Mouse (Mus musculus): Measurements from ENCODE around the gene Dusp13.

Dusp13 gene

DNA sequence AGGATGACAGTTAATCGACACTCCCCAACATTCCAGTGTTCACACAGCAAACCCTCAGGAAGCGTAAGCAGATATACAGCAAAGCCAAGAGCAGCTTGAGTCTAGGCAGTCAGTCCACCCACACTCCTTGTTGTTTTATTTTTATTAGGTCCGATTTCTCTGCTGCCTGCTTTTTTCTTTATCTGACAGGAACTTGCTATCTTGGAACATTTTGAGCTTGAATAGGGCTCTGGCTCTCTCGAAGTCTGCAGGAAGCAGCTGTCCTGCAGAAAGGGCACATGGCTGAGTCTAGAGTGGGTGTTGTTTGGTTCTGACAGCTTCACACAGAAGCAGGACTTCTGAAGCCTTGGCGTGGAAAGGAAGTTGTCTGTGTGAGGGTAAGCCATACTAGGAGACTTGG, 47.7 kb downstream of the Dusp13 start:
- DNase-seq (ENCODE audit: low spot score), result no peak

DNA sequence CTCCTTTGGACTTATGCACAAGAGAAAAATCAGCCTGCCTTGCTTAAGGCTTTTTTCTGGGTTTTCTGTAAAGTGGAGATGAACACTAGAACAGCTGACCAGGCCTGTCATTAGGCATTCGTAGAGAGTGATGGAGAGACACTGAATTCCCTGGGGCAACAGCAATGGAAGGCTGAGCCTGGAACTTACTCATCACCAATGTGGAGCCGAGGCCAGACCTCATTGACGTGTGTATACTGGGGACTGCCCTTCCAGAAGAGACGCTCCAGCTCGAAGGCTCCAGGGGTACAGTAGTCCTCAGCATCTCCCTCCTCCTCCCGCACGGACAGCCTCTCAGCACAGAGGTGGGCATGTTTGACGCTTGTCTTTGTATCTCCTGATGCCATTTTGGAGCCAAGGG, 48.3 kb downstream of the Dusp13 start:
- DNase-seq (ENCODE audit: low spot score), result no peak

DNA sequence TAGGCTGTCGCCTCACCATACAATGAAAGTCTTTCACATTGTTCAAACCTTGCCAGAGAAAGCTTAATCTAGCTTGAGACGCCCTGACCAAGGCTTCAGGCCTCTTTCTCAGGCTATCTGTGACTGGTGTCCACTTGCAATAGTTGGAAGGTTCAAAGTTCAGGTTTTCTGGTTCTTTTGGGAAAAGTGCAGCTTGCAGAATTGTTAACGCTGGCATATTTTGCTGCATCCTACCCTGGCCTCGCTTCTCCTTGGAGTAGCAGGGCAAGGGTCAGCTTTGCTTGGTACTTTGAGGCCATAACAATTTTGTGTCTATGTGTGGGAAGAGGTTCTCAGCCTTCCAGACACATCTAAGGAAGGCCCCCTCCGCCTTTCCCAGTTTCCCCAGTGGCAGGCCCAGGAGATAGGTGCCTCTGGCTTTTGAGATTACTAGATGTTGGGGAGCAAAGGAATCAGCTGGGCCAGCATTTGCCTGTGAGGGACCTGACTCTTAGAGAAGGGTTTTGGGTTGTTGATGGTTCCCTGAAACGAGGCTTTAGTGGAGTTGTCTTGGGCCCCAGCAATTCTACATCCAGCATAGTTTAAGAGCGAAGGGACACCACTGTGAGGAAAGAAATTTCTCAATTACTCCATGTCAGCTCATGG, 54.7 kb downstream of the Dusp13 start:
- DNase-seq (ENCODE audit: low spot score), result no peak

DNA sequence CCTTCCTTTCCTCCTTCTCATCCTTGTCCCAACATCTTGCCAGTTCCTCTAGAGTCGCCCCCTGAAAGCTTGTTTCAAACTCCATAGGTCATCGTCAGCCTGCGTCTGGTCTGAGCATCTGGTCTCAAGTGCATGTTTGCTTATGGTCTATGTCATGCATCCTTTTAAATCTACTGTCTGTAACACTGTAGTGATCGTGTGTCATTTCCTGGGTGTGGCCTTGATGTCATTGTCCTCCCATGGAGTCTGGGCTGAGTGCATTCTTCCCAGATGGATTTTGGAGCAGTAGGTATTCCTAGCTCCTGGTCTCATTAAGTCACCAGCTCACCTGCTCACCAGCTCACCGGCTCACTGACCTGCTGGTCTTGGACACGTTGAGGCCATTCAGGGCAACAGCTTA, 56.0 kb downstream of the Dusp13 start:
- no peak for DNase-seq (ENCODE audit: low spot score)

DNA sequence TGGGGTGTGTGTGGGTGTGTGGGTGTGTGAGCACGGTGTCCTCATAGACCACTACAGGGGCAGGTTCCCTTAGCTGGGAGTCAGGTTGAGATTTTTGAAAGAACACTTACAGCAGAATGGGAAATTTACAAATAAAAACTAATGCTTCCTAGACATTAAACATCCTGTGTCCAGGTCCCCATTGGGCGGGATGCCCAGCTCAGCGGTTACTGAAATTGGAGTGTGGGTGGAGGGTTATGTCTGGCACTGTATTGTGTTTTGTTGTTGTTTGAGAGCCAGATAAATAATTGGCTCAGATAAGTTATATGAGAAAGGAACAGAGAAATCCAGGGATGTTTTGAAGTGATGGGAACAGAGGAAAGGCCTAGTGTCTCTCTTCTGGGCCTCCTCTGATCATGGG, 59.9 kb downstream of the Dusp13 start:
- DNase-seq (ENCODE audit: low spot score), result no peak

DNA sequence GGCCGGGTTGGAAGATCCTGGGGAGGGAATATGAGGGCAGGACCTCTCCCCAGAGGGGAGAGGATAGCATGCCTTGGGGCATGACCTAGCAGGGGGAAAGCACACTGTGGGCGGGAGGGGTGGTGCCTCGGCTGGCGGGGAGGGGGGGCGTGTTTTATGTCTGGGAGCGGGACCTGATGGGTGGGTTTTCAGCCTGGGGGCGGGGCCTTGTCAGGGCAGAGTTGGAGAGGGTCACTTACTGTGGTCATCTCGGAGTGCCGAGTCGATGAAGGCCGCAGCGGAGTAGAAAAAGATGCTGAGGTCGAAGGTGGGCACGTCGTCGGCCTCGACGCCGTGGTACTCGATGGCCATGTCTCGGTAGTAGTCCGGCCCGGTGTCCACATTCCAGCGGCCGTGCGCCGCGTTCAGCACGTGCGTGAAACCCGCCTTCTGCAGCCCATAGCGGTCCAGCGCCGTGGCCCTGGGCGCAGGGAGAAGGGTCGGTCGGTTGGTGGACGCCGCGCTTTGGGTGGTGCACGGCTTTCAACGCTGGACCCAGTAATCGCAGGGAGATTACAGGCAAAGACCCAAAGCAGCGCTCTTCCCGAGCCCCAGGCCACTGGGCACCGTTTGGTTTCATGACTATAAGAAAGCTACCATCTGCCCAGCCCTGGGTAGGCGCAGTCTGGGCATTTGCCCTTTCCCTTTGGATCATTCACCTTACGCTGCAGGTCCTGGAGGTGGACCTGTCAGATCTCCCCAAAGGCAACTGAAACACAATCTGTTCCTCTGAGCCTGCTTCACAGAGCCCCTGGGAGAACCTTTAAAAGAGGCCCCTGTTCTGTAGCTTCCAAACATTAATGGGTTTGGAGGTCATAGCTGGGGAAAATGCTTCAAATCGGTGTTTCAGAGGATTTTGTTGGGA, 64.4 kb downstream of the Dusp13 start:
- DNase-seq (ENCODE audit: low spot score), result no peak

DNA sequence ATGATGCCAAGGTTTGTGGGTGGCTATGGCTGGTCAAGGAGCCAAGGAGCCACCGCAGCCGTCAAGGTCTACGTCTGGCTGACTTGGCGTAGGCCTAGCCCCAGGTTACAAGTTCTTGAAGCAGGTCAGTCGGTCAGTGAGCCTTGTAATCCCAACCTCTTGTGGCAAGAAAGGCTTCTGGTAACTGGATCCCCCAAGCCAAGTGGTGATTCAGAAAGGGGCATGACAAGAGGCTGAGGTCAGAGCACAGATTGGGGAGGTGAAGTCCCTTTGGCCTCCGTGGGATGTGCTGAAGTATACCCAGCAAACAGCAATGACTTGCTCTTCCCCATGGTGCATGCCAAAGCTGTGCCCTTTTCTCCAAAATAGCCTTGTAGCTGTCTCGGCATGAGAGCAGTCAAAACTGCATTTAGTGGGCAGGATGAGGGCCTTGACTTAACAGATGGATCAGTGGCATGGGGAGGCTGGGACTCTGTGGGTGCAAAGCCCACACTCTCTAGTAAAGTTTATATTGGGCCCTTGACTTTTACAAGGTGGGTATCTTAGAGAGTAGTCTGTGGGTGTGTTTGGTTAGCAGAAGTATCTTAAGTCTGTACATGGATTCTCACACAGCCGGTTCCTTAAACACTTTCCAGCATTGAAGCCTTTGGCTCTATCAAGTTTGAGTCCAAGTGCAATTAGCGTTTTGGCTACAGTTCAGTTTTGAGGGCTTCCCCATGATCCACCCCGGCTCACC, 65.4 kb downstream of the Dusp13 start:
- no peak for DNase-seq (ENCODE audit: low spot score)

DNA sequence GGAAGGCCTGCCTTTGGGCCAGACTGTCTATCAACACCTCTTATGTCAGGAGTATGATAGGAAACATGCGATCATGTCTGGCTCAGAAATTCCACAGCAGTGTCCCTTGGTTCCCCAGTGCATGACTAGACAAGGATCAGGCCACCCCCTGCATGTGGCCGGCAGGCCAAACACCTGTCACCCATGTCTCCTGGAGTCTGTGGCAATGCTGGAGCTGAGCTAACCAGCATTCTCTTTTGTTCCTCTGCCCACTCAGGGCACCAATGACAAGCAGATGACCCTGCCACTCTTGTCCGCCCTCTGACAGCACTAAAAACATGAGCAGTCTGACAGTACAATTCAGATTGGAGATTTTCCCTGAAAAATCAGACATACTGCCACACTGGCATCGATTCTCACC, 67.1 kb downstream of the Dusp13 start:
- no peak for DNase-seq (ENCODE audit: low spot score)

Data from urinary bladder, postnatal 10 days (tissue).